Mouse (Mus musculus): Measurements from ENCODE around the gene Fgfr2.

The Fgfr2 gene

GRCm38 (mm10) chr7:132302508-132303241, 820.5 kb downstream of the Fgfr2 start:
- peak; percentile 35 for DNase-seq (ENCODE audit: low spot score)

DNA sequence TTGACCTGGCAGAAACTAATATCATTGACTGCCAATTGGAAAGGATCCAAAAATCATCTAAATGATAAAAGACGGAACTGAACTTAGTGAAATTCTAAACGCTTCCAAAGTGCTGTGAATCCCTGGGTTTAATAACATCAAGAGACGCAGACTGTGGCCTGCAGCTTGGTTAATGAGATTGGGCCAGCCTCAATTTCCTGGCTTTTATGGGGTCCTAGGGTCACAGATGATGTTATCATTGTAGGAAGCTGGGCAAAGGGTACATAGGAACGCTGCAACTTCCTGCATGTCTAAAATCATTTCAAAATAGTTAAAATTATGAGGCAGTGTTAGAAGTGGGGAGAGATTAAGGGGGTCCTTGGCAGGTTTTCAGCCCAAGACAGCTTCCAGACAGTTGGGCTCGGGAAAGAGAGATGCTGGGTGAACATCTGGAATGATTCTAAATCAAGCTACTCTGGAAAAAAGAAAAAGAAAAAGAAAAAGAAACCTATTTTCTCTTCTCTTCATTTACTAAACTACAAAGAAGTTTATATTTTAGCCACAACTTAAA, 823.4 kb downstream of the Fgfr2 start:
- no peak for DNase-seq (ENCODE audit: low spot score)

GRCm38 (mm10) chr7:132298412-132298990, 824.6 kb downstream of the Fgfr2 start:
- no peak for DNase-seq (ENCODE audit: low spot score)

DNA sequence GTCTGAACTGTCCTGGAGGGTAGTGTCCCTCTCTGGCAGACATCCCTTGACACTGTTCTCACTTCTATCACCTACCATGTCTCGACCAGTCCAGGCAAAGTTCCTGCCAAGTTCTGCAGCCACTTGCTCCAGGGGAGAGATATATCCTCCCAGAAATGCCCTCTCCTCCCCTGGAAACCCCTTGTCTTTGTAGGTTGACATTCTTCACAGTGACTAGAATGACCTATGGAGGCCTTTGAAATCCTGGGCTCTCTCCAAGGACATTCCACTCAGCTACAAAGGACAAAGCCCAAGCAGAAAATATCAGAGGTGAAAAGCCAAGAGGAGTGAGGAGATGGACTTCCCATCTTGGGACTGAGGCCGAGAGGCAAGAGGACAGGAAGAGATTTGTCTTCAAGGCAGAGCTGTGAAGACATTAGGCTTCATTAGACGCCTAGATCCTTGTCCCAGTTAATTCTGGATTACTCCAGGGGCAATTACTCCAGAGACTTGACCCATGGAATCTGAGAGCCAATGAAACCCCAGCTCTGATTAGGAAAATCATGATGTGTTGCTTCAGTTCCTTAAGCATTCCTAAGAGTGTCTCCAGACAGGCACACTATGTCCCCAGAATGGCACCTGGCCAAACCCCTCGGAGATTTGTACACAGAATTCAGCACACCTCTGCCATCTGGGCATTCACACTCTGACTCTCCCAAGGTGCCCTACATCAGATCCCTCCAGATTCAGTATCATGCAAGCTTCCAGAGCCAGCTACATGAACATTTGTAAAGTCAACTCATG, 826.3 kb downstream of the Fgfr2 start:
- no peak for DNase-seq (ENCODE audit: low spot score)

GRCm38 (mm10) chr7:132296132-132296531, 827.0 kb downstream of the Fgfr2 start:
- no peak for DNase-seq (ENCODE audit: low spot score)

GRCm38 (mm10) chr7:132287340-132287664, 835.8 kb downstream of the Fgfr2 start:
- DNase-seq (ENCODE audit: low spot score) = no peak

GRCm38 (mm10) chr7:132286630-132287339, 836.4 kb downstream of the Fgfr2 start:
- peak; percentile 7 for DNase-seq (ENCODE audit: low spot score)

DNA sequence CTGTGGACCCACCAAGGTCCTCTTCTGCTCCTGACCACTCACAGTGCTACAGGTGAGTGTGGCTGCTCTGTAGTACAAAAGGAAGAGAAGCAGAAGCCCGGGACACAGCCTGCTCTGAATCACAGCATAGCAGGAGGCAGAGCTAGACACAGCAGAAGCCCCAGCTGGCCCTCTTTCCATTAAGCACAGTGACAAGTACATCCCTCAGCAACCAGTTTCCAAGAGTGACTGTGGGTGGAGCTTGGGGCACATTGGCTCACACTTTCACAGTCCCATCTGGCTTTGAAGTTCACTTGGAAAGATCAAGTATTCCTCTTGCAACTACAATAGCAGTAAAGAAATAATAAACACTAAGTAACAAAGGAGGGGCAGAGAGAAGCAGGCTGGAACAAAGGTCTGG, 838.4 kb downstream of the Fgfr2 start:
- no peak for DNase-seq (ENCODE audit: low spot score)

- no peak for DNase-seq (ENCODE audit: low spot score)
Measured at GRCm38 (mm10) chr7:132284048-132284737, 839.0 kb downstream of the Fgfr2 start.

DNA sequence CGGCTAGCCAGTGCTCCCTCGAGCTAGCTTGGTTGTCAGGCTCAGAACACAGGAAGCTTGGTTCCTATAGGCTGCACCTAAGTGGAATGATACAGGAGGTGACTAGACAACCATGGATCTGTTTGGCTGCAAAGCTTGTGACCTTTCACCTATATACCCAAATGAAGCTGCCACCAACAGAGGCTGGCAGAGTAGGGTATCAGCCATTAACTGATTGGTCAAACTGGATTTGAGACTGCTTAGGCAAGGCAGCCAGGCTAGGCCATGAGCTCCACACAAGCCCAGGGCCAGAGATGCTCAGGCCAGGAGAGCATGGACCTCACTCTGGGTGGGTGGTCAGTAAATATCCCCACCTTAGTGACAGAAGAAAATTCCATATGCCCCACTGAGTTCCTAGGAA, 840.6 kb downstream of the Fgfr2 start:
- no peak for DNase-seq (ENCODE audit: low spot score)

DNA sequence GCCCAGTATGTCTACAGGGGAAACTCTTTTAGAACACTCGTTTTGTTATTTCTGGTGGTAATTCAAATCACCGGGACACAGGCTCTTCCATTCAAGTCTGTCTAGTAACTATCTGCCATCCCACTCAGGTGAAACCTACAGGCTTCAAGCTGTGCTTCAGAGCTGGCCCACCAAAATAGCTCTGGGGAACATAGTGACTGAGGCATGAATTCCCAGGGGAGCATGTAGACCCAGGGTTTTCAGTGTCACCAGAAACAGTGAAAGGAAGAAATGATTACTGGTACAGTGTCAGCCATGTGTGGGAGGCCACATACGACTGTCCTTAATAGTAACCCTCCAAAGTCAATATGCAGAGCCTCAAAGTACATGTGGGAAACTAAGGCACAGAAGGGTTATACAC, 841.0 kb downstream of the Fgfr2 start:
- no peak for DNase-seq (ENCODE audit: low spot score)

DNA sequence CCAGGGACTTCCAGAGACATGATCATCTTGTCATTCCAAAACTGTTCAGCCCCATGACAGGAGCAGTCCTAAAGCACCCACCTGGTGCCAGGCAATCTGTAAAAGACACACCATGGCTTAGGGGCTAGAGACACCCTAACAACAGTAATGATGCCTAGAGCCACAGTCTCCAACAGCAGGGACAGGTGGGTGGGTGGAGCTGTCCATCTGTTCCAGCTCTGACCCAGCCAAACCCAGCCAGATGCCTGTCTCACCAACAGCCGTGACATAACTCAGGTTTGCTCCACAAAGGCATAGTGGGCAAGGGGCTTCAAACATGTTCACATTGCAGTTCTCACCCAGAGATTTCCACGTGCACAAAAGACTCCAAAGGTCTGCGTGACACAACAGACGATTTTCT, 841.4 kb downstream of the Fgfr2 start:
- no peak for DNase-seq (ENCODE audit: low spot score)

- no peak for DNase-seq (ENCODE audit: low spot score)
Measured at GRCm38 (mm10) chr7:132278658-132279057, 844.5 kb downstream of the Fgfr2 start.

GRCm38 (mm10) chr7:132276287-132276686, 846.9 kb downstream of the Fgfr2 start:
- DNase-seq (ENCODE audit: low spot score) = no peak

DNA sequence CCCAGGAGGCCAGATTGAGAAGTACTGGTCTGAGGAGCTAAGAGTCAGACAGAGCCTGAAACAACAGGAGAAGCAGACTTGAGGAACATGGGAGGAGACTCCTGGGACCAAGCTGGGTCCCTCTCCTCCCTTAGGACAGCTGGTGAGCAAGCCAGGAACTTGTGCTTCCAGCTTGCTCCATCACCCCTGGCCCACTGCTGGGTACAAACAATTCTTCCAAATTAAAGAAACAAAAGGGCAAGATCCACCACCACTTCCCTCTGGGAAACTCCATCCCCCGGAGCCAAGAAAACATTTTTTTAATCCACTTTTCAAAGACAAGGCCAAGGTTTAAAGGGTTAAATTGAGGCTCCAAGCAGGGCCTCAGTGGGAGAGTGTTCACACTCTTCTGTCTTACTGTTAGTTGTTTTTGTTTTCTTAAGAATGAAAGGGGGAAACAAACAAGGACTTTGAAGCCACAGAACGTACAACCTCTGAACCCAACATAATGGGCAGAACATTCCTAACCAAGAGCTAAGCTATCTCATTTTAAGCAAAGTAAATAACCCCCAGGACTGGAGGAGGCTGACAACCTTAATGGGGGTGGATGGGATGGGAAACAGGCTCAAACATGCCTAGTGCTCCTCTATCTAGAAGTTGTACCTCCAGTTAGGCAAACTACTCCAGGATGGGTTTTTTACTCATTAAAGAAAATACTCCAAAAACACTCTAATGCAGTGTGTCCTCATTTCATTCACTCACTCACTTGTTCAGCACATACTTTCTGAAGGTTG, 849.2 kb downstream of the Fgfr2 start:
- peak; percentile 61 for DNase-seq (ENCODE audit: low spot score)

- DNase-seq (ENCODE audit: low spot score) = no peak
Measured at GRCm38 (mm10) chr7:132272984-132273383, 850.2 kb downstream of the Fgfr2 start.

DNA sequence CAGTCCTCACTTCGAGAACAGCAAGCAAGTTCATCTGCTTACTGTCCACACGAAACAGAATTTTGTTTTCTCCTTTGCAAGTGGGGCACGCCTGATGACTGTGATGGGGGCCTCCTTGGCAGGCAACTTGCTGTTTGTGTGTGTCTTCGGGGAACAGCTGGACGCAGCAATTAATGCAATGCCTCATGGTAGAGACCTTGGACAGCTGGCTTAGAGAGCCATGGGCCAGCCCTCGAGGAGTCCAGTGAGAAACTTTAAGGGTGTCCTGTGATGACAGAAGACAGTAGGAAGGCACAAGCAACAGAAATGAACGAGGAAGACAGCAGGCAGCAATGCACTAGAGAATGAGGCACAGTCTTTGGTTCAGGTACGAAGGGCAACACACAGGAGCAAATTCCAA, 852.8 kb downstream of the Fgfr2 start:
- DNase-seq (ENCODE audit: low spot score) = no peak

DNA sequence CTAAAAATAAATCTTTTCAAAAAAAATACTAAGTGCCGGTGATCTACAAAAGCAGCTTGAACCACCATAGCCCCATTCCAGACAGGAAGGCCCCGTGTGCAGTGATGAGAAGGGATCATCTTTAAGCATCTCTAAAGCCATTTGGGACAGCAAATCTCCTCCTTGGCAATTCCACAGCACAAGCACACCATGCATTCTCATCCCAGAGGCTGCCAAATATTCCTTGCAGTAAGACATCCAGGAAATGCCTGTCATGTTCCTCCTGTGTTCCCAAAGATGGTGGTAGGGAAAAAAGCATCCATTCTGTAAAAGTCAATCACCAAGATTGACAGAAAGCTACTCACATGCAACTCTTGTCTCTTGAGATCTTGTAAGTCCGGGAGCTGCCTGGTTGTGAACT, 853.5 kb downstream of the Fgfr2 start:
- DNase-seq (ENCODE audit: low spot score) = no peak

GRCm38 (mm10) chr7:132267721-132268498, 855.2 kb downstream of the Fgfr2 start:
- no peak for DNase-seq (ENCODE audit: low spot score)

DNA sequence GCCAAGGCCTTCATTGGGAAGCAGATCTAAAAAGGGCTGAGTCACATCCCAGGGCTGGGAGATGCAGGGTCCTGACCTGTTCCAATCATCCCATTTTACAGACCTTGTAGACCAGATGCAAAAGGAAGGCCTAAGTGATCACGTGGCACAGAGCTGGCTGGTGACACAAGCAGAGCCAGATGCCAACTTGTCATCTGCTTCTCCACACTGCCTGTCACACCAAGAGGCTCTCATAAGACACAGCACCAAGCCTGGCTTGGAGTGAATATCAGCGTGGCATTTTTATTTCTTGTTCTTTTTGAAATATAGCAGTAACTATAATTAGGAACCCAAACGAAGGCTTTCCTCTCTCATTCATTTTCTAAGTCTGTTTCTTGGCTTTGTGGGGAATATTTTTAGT, 858.4 kb downstream of the Fgfr2 start:
- DNase-seq (ENCODE audit: low spot score) = no peak

Data from adipocyte (in vitro differentiated cells).